Mouse (Mus musculus) heart, postnatal 0 days (tissue): ENCODE measurements around the gene Ifna15. TPM values are rescaled to one million over a fixed set of nuclear protein-coding genes. Genes with fewer than 3 reads are reported as not detected.
"Not testable (repeated sequence)": the region's sequence is repeated elsewhere in the genome, so short reads cannot be mapped to it uniquely, and the experiment has no call there.

Experiments
- ATAC-seq: fragments of 200-750 bp; cut with Nextera tagmentation; 2 replicates; pipeline ENCODE4 v1.8.0; 2017; ENCODE audit warnings: low read depth, moderate number of reproducible peaks, moderate library complexity; ENCODE audit not compliant: insufficient read depth
- DNase-seq: peaks from one replicate; pipeline ENCODE4 v3.0.0-alpha.2; 2016; ENCODE audit warnings: low spot score
- H3K27ac ChIP-seq: fragments of 300-500 bp; sonication (generic); 2 replicates; pipeline ENCODE4 v1.5.1; 2014; ENCODE audit warnings: low read depth, mild to moderate bottlenecking
- H3K27me3 ChIP-seq: fragments of 300-500 bp; sonication (generic); 2 replicates; pipeline ENCODE4 v1.6.1; 2014; ENCODE audit warnings: low read length, mixed read lengths; ENCODE audit not compliant: control insufficient read depth, insufficient read depth
- H3K36me3 ChIP-seq: fragments of 300-500 bp; sonication (generic); replicated peaks from 2 replicates; pipeline ENCODE4 v1.6.1; 2014; ENCODE audit warnings: low read length, mixed read lengths; ENCODE audit not compliant: control insufficient read depth, insufficient read depth
- H3K4me1 ChIP-seq: fragments of 300-500 bp; sonication (generic); 2 replicates; pipeline ENCODE4 v1.6.1; 2014; ENCODE audit warnings: antibody characterized with exemption; ENCODE audit not compliant: control insufficient read depth, insufficient read depth
- H3K4me2 ChIP-seq: fragments of 300-500 bp; sonication (generic); 2 replicates; pipeline ENCODE4 v1.6.1; 2014; ENCODE audit warnings: low read depth, mild to moderate bottlenecking, low read length, moderate library complexity
- H3K4me3 ChIP-seq: fragments of 300-500 bp; sonication (generic); 2 replicates; pipeline ENCODE4 v1.5.1; 2014; ENCODE audit warnings: low read depth, low read length
- H3K9ac ChIP-seq: fragments of 300-500 bp; sonication (generic); replicated peaks from 2 replicates; pipeline ENCODE4 v1.6.1; 2014; ENCODE audit warnings: low read depth, low read length, mixed read lengths
- H3K9me3 ChIP-seq: fragments of 300-500 bp; sonication (generic); replicated peaks from 2 replicates; pipeline ENCODE4 v1.6.1; 2016; ENCODE audit warnings: low read length; ENCODE audit not compliant: control insufficient read depth
- CTCF ChIP-seq: IDR thresholded peaks from 2 replicates; pipeline ENCODE4 v1.5.1; 2016; ENCODE audit warnings: antibody characterized with exemption, control low read depth, low read depth
- EP300 ChIP-seq: IDR thresholded peaks from 2 replicates; pipeline ENCODE4 v1.6.1; 2016; ENCODE audit warnings: antibody characterized with exemption, low read depth
- WGBS: fragments of 180-500 bp; shearing (Covaris S2); extraction: QIAGEN DNeasy Blood & Tissue Kit; methylation state at CpG from one replicate; pipeline ENCODE4 v1.1.7; 2014; 5-methylcytosine and 5-hydroxymethylcytosine counted together
- polyA plus RNA-seq: library from polyadenylated mRNA; unstranded; fragments of >200 nt; fragmentation: Nextera tagmentation; extraction: Ambion mirVana; gene quantifications from 2 replicates; pipeline ENCODE4 v1.2.1, GENCODE M21; 2015
- total RNA-seq: library from RNA; depleted of rRNA; stranded (reverse); fragments of >200 nt; gene quantifications from 2 replicates; pipeline ENCODE4 v1.2.3, GENCODE M21; 2014; ENCODE audit warnings: low replicate concordance; rRNA removed

The Ifna15 gene
- total RNA-seq (not detected in 2 replicates), polyA plus RNA-seq (not detected in 2 replicates)

GRCm38 (mm10) chr4:88558145-88558544 is at the start of gene Ifna15:
Gene Ifna15, minus strand, starts transcription at chr4:88558245.
- not testable (repeated sequence) for H3K9me3 ChIP-seq, H3K36me3 ChIP-seq, H3K4me1 ChIP-seq, H3K4me3 ChIP-seq, DNase-seq, H3K27me3 ChIP-seq, H3K27ac ChIP-seq, ATAC-seq, H3K9ac ChIP-seq, H3K4me2 ChIP-seq

DNA sequence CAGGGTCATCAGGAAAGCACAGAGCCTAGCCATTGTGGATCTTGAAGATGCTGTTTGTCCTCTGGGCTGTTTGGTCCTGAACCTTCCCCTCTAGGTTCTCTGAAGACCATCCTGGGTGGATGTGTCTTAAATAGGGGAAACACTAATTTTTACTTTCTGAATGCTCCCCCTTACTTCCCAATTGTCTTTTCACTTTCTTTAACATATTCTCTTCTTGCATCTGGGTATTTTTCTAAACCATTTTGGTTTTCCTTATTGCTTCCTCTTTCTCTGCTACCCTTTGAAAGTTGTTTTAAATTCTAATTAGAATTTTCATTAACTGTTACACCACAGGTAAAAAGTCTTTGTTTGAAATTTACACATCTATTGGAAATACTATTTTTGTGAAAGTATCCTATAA is 45.2 kb upstream of the Ifna15 start, which contains the start of gene Ifna12:
Gene Ifna12, minus strand, starts transcription at position 101 of the 400 bp plus-strand sequence.
- Histone ChIP-seq H3K27me3 (no peaks in the 10 kb centered on the region), H3K9ac (no peak within 1 kb of the TSS), H3K4me2 (no peak within 1 kb of the TSS), H3K4me1 (no peaks in the 10 kb centered on the region), H3K4me3 (no peak within 1 kb of the TSS), H3K36me3 (no peaks in the 10 kb centered on the region), H3K9me3 (no peaks in the 10 kb centered on the region), H3K27ac (no peak within 1 kb of the TSS)
- TF ChIP-seq CTCF: no peak
- TF ChIP-seq EP300: no peak
- ATAC-seq (no peak), DNase-seq (no peak)

- Histone ChIP-seq H3K9me3 (no peaks in the 10 kb centered on the region), H3K4me3 (no peak within 1 kb of the TSS), H3K9ac (no peak within 1 kb of the TSS), H3K27ac (no peak within 1 kb of the TSS), H3K27me3 (no peaks in the 10 kb centered on the region), H3K4me1 (no peaks in the 10 kb centered on the region), H3K36me3 (no peaks in the 10 kb centered on the region), H3K4me2 (no peak within 1 kb of the TSS)
- no peak for TF ChIP-seq EP300
- no peak for TF ChIP-seq CTCF
- ATAC-seq (no peak), DNase-seq (no peak)
- 58% methylated on average over 1 of the region's 1 CpGs for WGBS
Observed at GRCm38 (mm10) chr4:88592285-88592684, 34.2 kb upstream of the Ifna15 start, which contains the start of gene Ifna9. Gene Ifna9, minus strand, starts transcription at chr4:88592385.

DNA sequence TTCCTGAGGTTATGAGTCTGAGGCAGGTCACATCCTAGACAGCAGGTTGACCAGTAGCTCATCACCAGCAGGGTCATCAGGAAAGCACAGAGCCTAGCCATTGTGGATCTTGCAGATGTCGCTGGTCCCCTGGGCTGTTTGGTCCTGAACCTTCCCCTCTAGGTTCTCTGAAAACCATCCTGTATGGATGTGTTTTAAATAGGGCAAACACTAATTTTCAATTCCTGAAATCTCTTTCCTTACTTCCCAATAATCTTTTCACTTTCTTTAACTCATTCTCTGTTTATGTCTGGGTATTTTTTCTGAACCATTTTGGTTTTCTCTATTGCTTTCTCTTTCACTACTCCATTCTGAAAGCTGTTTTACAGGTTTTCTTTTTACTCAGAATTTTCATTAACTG is 13.7 kb upstream of the Ifna15 start, which contains the start of gene Ifna14:
Gene Ifna14, minus strand, starts transcription at position 101 of the 400 bp plus-strand sequence.
- Histone ChIP-seq H3K27ac (no peak within 1 kb of the TSS), H3K36me3 (no peaks in the 10 kb centered on the region), H3K27me3 (no peaks in the 10 kb centered on the region), H3K9me3 (no peaks in the 10 kb centered on the region), H3K4me3 (no peak within 1 kb of the TSS), H3K9ac (no peak within 1 kb of the TSS), H3K4me2 (no peak within 1 kb of the TSS), H3K4me1 (no peaks in the 10 kb centered on the region)
- WGBS: 73% methylated on average over 1 of the region's 1 CpGs
- no peak for TF ChIP-seq EP300
- TF ChIP-seq CTCF: no peak
- DNase-seq: no peak
- ATAC-seq: no peak

- no peaks in the 10 kb centered on the region for H3K27me3 ChIP-seq
Observed at GRCm38 (mm10) chr4:88561791-88562190, 3.7 kb upstream of the Ifna15 start.

GRCm38 (mm10) chr4:88550161-88550945 is 7.7 kb downstream of the Ifna15 start:
- Histone ChIP-seq H3K4me3 (peak overlapping the region; percentile 48), H3K27ac (no peak overlapping the region), H3K9me3 (no peaks in the 10 kb centered on the region), H3K4me1 (no peaks in the 10 kb centered on the region), H3K36me3 (no peaks in the 10 kb centered on the region), H3K27me3 (no peaks in the 10 kb centered on the region), H3K9ac (no peak overlapping the region; the same call in 1 of the 2 replicates), H3K4me2 (peak overlapping the region; percentile 77)
- TF ChIP-seq EP300 (0 out of 2 replicates have a peak, but pooled peaks have one; percentile 20), CTCF (peak; percentile 82)
- DNase-seq: peak; percentile 87
- ATAC-seq: peak; percentile 89
- 22% methylated on average over 22 of the region's 22 CpGs for WGBS

More at GRCm38 (mm10) chr4:88561791-88562190, 3.7 kb upstream of the Ifna15 start:
- 91% methylated on average over 1 of the region's 1 CpGs for WGBS
- H3K27ac ChIP-seq: no peak overlapping the region
- H3K9ac ChIP-seq: no peak overlapping the region
- no peaks in the 10 kb centered on the region for H3K4me1 ChIP-seq
- H3K9me3 ChIP-seq: no peaks in the 10 kb centered on the region
- TF ChIP-seq CTCF: no peak
- TF ChIP-seq EP300: no peak
- no peak overlapping the region for H3K4me2 ChIP-seq
- no peaks in the 10 kb centered on the region for H3K36me3 ChIP-seq
- H3K4me3 ChIP-seq: no peak overlapping the region
- no peak for DNase-seq
- no peak for ATAC-seq
